In genomic region chr1:52366386-52366785, GRCm38 (mm10) we compare ENCODE assay signal across 16 mouse cellular contexts.
DNase-seq lines count a peak whose midpoint lies in the region; ATAC-seq and TF ChIP-seq lines count a peak whose summit lies in the region.
"Had no signal": no experiment of that assay in that cellular context is flagged by ENCODE, and none has a peak within 500 bp of the region (broad histone marks: within the 10 kb centered on the region; RNA-seq: fewer than 3 reads in every experiment).

No protein-coding gene starts in this region.

- no peak for TF ChIP-seq CTCF in lung, embryonic 14.5 days (IDR thresholded peaks at IDR 0.05; ENCODE audit: low read depth)

- H3K4me1 ChIP-seq in lung, embryonic 14.5 days (ENCODE audit: insufficient read depth) = no peaks in the 10 kb centered on the region
- H3K4me1 ChIP-seq: liver, embryonic 13.5 days; midbrain, embryonic 15.5 days; neural tube, embryonic 12.5 days had no signal

- H3K27me3 ChIP-seq in lung, embryonic 14.5 days (ENCODE audit: insufficient read depth, low read length) = no peaks in the 10 kb centered on the region
- H3K27me3 ChIP-seq: liver, embryonic 13.5 days; midbrain, embryonic 15.5 days; neural tube, embryonic 12.5 days had no signal

- no peak overlapping the region for H3K4me2 ChIP-seq in lung, embryonic 14.5 days
- H3K4me2 ChIP-seq: liver, embryonic 13.5 days; midbrain, embryonic 15.5 days; neural tube, embryonic 12.5 days had no signal

- H3K9me3 ChIP-seq in lung, embryonic 14.5 days (ENCODE audit: low read depth, low read length) = no peaks in the 10 kb centered on the region
- H3K9me3 ChIP-seq: liver, embryonic 13.5 days; midbrain, embryonic 15.5 days; neural tube, embryonic 12.5 days had no signal

- ATAC-seq in lung, embryonic 14.5 days (ENCODE audit: insufficient read depth) = no peak
- ATAC-seq in CD4-positive, CD25-positive, alpha-beta regulatory T cell, adult 4 months = peak; percentile 68
- ATAC-seq in megakaryocyte, adult 5-6 weeks (ENCODE audit: poor library complexity, severe bottlenecking) = 0 out of 2 replicates have a peak, but pooled peaks have one; percentile 33
- ATAC-seq: midbrain, embryonic 15.5 days had no signal

- WGBS in lung, embryonic 14.5 days = 52% methylated on average over 7 of the region's 7 CpGs

- H3K27ac ChIP-seq in lung, embryonic 14.5 days (ENCODE audit: low read depth) = no peak overlapping the region
- H3K27ac ChIP-seq: liver, embryonic 13.5 days; midbrain, embryonic 15.5 days; neural tube, embryonic 12.5 days had no signal

- H3K4me3 ChIP-seq in lung, embryonic 14.5 days (ENCODE audit: low read depth, low read length) = no peak overlapping the region
- H3K4me3 ChIP-seq: liver, embryonic 13.5 days; midbrain, embryonic 15.5 days; neural tube, embryonic 12.5 days had no signal

- H3K9ac ChIP-seq in lung, embryonic 14.5 days = no peak overlapping the region
- H3K9ac ChIP-seq: liver, embryonic 13.5 days; midbrain, embryonic 15.5 days; neural tube, embryonic 12.5 days had no signal

- no peaks in the 10 kb centered on the region for H3K36me3 ChIP-seq in lung, embryonic 14.5 days (ENCODE audit: insufficient read depth)
- H3K36me3 ChIP-seq: liver, embryonic 13.5 days; midbrain, embryonic 15.5 days; neural tube, embryonic 12.5 days had no signal

- DNase-seq in lung, embryonic 14.5 days = peak; percentile 5
- DNase-seq in lung, adult 18-20 months = no peak
- peak; percentile 18 for DNase-seq in adrenal gland, postnatal 25 days
- DNase-seq in frontal cortex, adult 2 months (ENCODE audit: extremely low spot score in 1 of 2, low spot score in 1 of 2) = no peak
- DNase-seq in c-Kit-positive CD71-positive TER-119-positive erythroid progenitor cells, embryonic 14.5 days (ENCODE audit: low spot score) = no peak
- DNase-seq in kidney, adult 9 months = no peak
- DNase-seq: cerebellum, adult 9-10 months; kidney, adult 11 months; kidney, postnatal 4 days; left cerebral cortex, postnatal 4 days; liver, embryonic 13.5 days; right cerebral cortex, postnatal 14 days had no signal

Comparison
In these comparisons a context has a peak if more than half of its experiments do, and no peak if none do; other contexts are left out.
1. DNase-seq: peak in lung, embryonic 14.5 days (single experiment) and adrenal gland, postnatal 25 days (single experiment); none in lung, adult 18-20 months (0 of 2), frontal cortex, adult 2 months (0 of 2), c-Kit-positive CD71-positive TER-119-positive erythroid progenitor cells, embryonic 14.5 days (single experiment) and kidney, adult 9 months (single experiment).